Mouse (Mus musculus) layer of hippocampus, adult 18-20 months (tissue): ENCODE data around the gene Ube2v1. TPM values are rescaled to one million over a fixed set of nuclear protein-coding genes. Genes with fewer than 3 reads are reported as not detected.
"Not testable (repeated sequence)": the region's sequence is repeated elsewhere in the genome, so short reads cannot be mapped to it uniquely, and the experiment has no call there.

ENCODE experiments used
- DNase-seq, 2 experiments: peaks; one replicate each; pipeline ENCODE4 v3.0.0; 2022; ENCODE audit warnings: low spot score in 2 of 2
- total RNA-seq, 2 experiments: library from RNA; stranded (reverse); gene quantifications; 2 replicates each; pipeline ENCODE4 v1.2.3; 2021

Ube2v1 gene
- total RNA-seq, 2 experiments from 2014 or later, result 235 to 247 TPM

GRCm38 (mm10) chr2:167624368-167625075 is 7.4 kb downstream of the Ube2v1 start:
- no peak for DNase-seq

- DNase-seq, result no peak
Measured at GRCm38 (mm10) chr2:167622965-167623364, 8.9 kb downstream of the Ube2v1 start.

DNA sequence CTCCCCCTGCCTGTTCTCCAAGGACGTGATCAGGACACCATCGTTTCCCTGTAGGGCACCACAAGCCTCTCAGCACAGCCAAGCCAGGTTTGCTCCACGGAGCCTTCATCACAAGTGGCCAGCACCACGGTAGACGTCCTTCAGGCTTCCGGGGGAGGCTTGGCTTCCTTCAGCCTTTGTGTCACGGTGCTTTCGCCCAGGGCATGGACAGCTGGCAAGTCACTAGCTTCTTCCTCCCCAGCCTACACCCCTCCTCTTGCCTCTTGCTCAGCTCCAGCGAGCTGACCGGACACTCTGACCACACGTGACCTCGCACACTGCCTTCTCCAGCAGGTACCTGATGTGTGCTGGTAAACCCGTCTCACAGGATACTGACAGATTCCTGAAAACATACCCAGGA is 9.5 kb downstream of the Ube2v1 start:
- no peak for DNase-seq

- no peak for DNase-seq
Measured at GRCm38 (mm10) chr2:167621255-167622087, 10.4 kb downstream of the Ube2v1 start.

DNA sequence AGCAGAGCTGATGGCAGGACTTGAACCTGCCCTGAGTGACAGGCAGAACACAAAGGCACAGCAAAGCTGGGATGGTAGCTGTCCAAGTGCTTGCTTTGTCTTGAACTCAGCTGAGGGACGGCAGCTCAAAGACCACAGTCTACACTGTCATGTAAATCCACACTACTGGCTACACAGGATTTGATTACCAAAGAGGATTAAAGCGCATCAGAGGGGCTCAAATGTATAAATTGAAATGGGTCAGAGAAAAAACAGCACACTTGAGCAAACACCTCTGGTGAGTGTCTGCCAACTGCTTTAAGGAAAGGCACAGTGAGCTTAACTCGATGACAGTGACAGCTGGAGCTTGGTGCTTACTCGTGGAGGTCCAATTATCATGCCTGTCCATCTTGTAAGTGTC is 14.4 kb downstream of the Ube2v1 start:
- DNase-seq, result no peak

GRCm38 (mm10) chr2:167617034-167617433 is 14.9 kb downstream of the Ube2v1 start:
- no peak for DNase-seq

DNA sequence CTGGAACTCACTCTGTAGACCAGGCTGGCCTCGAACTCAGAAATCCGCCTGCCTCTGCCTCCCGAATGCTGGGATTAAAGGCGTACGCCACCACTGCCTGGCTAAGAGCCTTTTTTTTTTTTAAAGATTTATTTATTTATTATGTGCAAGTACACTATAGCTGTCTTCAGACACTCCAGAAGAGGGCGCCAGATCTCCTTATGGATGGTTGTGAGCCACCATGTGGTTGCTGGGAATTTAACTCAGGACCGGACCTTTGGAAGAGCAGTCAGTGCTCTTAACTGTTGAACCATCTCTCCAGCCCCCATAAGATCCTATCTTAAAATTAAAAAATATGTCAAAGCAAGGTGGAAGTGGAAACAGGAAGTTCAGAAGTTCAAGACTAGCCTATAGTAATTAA is 18.6 kb downstream of the Ube2v1 start:
- DNase-seq, result not testable (repeated sequence)

GRCm38 (mm10) chr2:167612122-167612521 is 19.8 kb downstream of the Ube2v1 start:
- DNase-seq, result no peak

DNA sequence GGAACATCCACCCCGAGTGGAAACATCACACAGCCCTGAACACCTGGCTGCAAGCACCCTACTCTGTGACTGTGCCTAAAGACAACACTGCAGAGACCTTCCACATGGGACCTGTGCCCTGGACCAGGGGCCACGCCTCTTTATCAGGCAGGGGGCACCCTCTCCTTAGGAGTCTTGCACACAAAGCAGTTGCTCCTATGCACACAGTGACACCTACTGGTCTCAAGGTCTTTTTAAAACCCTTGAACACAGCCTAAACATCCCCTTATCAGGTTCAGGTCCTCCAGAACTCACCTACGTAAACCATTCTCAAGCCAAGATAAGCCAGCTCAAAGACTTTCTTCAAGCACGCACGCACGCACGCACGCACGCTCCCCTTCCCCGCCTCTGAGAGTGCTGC is 20.6 kb downstream of the Ube2v1 start:
- no peak for DNase-seq

- no peak for DNase-seq
Measured at GRCm38 (mm10) chr2:167606745-167607123, 25.2 kb downstream of the Ube2v1 start.

GRCm38 (mm10) chr2:167605817-167606744 is 25.8 kb downstream of the Ube2v1 start:
- no peak for DNase-seq

DNA sequence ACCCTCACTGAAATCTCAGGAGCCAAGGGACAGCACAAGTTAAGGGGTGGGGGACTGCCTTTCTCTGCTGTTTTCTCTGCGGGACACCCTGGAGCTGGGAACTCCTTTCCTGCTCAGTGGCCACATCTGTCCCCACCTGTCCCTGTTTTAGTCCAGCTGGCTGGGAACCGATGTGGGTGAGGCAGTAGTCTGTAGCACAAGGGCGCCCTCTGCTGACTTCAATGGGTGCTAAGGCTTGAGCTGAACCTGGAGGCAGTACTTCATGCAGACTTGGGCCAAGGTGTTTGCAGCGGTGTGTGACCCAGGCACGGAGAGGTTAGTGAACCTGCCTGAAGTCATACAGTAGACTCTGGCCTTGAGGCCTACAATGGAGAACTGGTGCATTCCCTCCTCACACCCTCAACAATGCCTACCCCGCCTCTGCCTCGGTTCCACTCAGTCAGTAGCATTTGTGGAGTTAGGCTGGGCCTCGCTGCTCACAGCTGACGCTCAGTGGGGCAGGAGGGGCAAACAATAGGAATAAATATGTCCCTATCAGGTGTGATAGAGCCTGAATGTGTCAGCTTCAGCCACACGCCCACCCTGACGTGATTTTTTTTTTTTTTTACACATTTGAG is 26.6 kb downstream of the Ube2v1 start:
- peak; percentile 71 to 89 for DNase-seq

- no peak for DNase-seq
Measured at GRCm38 (mm10) chr2:167602978-167603377, 28.9 kb downstream of the Ube2v1 start.

GRCm38 (mm10) chr2:167602364-167602763 is 29.5 kb downstream of the Ube2v1 start:
- DNase-seq, result no peak

- DNase-seq, result no peak
Measured at GRCm38 (mm10) chr2:167600481-167600995, 31.4 kb downstream of the Ube2v1 start.

GRCm38 (mm10) chr2:167599917-167600316 is 32.0 kb downstream of the Ube2v1 start:
- DNase-seq, result no peak

- DNase-seq, result no peak
Measured at GRCm38 (mm10) chr2:167599195-167599594, 32.7 kb downstream of the Ube2v1 start.

GRCm38 (mm10) chr2:167597492-167598186 is 34.3 kb downstream of the Ube2v1 start:
- no peak for DNase-seq

- DNase-seq, result no peak
Measured at GRCm38 (mm10) chr2:167596726-167597491, 35.0 kb downstream of the Ube2v1 start.
